Mouse (Mus musculus) neural tube, embryonic 12.5 days (tissue): Measurements from ENCODE around the gene Ube2h. TPM values are rescaled to one million over a fixed set of nuclear protein-coding genes. Genes with fewer than 3 reads are reported as not detected.

Experiments
- ATAC-seq: fragments of 200-750 bp; cut with Nextera tagmentation; 2 replicates; pipeline ENCODE4 v1.8.0; 2017; ENCODE audit warnings: low read depth, mild to moderate bottlenecking, moderate TSS enrichment, moderate library complexity; ENCODE audit not compliant: low FRiP score
- H3K27ac ChIP-seq: fragments of 300-500 bp; sonication (generic); 2 replicates; pipeline ENCODE4 v1.5.1; 2016
- H3K27me3 ChIP-seq: fragments of 300-500 bp; sonication (generic); replicated peaks from 2 replicates; pipeline ENCODE4 v1.6.1; 2016; ENCODE audit warnings: mild to moderate bottlenecking
- H3K36me3 ChIP-seq: fragments of 300-500 bp; sonication (generic); 2 replicates; pipeline ENCODE4 v1.6.1; 2016; ENCODE audit warnings: mild to moderate bottlenecking
- H3K4me1 ChIP-seq: fragments of 300-500 bp; sonication (generic); 2 replicates; pipeline ENCODE4 v1.6.1; 2016
- H3K4me2 ChIP-seq: fragments of 300-500 bp; sonication (generic); replicated peaks from 2 replicates; pipeline ENCODE4 v1.6.1; 2016; ENCODE audit warnings: mild to moderate bottlenecking
- H3K4me3 ChIP-seq: fragments of 300-500 bp; sonication (generic); 2 replicates; pipeline ENCODE4 v1.5.1; 2016
- H3K9ac ChIP-seq: fragments of 300-500 bp; sonication (generic); 2 replicates; pipeline ENCODE4 v1.6.1; 2016; ENCODE audit warnings: mild to moderate bottlenecking
- H3K9me3 ChIP-seq: fragments of 300-500 bp; sonication (generic); 2 replicates; pipeline ENCODE4 v1.6.1; 2016; ENCODE audit warnings: mild to moderate bottlenecking
- WGBS: fragments of 180-500 bp; shearing (Covaris S2); methylation state at CpG from one replicate; pipeline ENCODE4 v1.1.7; 2016; 5-methylcytosine and 5-hydroxymethylcytosine counted together
- polyA plus RNA-seq: library from polyadenylated mRNA; unstranded; fragments of >200 nt; fragmentation: Nextera tagmentation; extraction: Ambion mirVana; gene quantifications from 2 replicates; pipeline ENCODE4 v1.2.1, GENCODE M21; 2016

Ube2h gene
- polyA plus RNA-seq, 1 experiment from 2014 or later = 69.9 TPM

DNA sequence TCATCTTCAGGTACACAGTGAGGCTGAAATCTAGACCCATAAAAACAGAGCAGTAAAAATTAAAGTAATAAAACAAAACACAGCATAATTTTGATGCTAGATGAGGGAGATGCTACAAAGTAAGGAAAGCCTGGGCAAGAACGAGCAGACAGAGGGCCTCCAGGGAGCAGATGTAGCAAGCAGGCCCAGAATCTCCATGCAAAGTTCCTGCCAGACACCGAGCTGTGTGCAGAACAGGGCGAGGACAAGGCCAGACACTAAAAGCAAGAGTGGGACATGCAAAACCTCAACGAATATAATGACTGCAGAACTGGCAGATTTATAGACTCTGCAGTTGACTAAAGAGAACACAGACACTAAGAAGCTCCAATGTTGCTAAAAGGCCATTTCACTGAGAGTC is 38.9 kb downstream of the Ube2h start:
- H3K4me2 ChIP-seq = no peak overlapping the region
- H3K27me3 ChIP-seq = no peaks in the 10 kb centered on the region
- H3K27ac ChIP-seq = no peak overlapping the region
- no peak overlapping the region for H3K9ac ChIP-seq
- H3K36me3 ChIP-seq = peaks cover 35% of the 10 kb centered on the region
- no peak for ATAC-seq
- H3K4me1 ChIP-seq = no peaks in the 10 kb centered on the region
- no peaks in the 10 kb centered on the region for H3K9me3 ChIP-seq
- WGBS = 79% methylated on average over 4 of the region's 4 CpGs
- H3K4me3 ChIP-seq = no peak overlapping the region

DNA sequence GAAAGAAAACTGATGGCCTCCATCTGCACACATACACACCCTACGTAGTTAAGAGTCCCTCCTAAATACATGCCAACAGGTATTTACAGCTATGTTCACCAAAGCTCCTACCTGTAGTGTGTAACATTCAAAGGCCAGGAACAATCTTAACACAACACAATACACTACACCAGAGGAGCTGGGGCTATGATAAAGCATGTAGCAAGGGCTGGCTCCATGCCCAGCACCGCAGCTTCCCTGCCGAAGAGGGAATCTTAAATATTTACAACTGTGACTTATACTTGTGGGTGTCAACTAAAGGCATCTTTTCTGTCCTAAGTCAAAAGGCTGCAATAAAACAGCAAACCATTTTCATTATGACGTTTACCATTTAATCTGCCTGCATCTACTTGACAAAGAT is 41.3 kb downstream of the Ube2h start:
- peaks cover 41% of the 10 kb centered on the region for H3K36me3 ChIP-seq
- 86% methylated on average over 4 of the region's 4 CpGs for WGBS

DNA sequence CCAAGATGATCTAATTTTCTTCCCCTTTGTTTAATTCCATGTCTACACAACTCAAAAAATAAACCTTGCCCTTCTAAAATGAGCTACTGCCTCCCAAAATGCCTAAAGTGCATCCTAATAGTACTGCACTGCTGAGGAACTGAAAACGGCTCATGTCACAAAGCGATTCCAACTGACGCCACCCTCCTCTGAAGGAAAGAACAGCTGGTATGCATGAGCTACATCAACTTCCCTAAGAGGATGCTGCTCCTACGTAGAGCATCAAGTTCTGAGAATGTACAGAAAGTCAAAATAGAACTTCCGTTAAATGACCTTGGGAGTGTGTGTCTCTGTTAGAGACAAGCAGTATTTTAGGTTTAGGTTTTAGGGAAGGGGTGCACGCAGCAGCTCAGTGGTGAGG is 45.1 kb downstream of the Ube2h start:
- no peaks in the 10 kb centered on the region for H3K27me3 ChIP-seq
- no peaks in the 10 kb centered on the region for H3K4me1 ChIP-seq
- peaks cover 31% of the 10 kb centered on the region for H3K36me3 ChIP-seq
- no peaks in the 10 kb centered on the region for H3K9me3 ChIP-seq
- no peak overlapping the region for H3K27ac ChIP-seq
- no peak overlapping the region for H3K9ac ChIP-seq
- WGBS = 96% methylated on average over 6 of the region's 6 CpGs
- H3K4me3 ChIP-seq = no peak overlapping the region
- no peak overlapping the region for H3K4me2 ChIP-seq
- ATAC-seq = no peak

More for the DNA sequence above, 41.3 kb downstream of the Ube2h start:
- Histone ChIP-seq H3K4me1 (no peaks in the 10 kb centered on the region), H3K9ac (no peak overlapping the region), H3K4me2 (no peak overlapping the region), H3K27ac (no peak overlapping the region), H3K27me3 (no peaks in the 10 kb centered on the region), H3K4me3 (no peak overlapping the region), H3K9me3 (no peaks in the 10 kb centered on the region)
- ATAC-seq = no peak

DNA sequence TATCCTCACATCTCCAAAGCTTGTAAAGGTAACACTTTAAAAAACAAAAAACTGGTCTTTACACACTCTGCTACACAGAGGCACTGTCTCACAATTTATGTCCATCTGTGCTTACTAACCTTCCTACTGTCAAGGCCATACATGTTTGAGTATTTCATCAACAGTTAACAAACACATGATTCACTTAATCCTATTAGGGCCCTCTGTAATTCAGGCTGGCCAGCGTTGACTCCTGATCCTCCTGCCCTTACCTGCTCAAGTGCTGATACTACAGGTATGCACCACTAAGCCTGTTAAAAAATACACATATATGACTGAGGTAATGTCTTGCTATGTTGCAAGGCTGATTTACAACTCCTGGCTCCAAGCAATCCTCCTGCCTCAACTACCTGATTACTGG is 46.4 kb downstream of the Ube2h start:
- WGBS = 85% methylated on average over 1 of the region's 1 CpGs
- Histone ChIP-seq H3K4me1 (no peaks in the 10 kb centered on the region), H3K4me2 (no peak overlapping the region), H3K27me3 (no peaks in the 10 kb centered on the region), H3K4me3 (no peak overlapping the region), H3K9ac (no peak overlapping the region), H3K36me3 (peaks cover 31% of the 10 kb centered on the region), H3K27ac (no peak overlapping the region), H3K9me3 (no peaks in the 10 kb centered on the region)
- ATAC-seq = no peak

DNA sequence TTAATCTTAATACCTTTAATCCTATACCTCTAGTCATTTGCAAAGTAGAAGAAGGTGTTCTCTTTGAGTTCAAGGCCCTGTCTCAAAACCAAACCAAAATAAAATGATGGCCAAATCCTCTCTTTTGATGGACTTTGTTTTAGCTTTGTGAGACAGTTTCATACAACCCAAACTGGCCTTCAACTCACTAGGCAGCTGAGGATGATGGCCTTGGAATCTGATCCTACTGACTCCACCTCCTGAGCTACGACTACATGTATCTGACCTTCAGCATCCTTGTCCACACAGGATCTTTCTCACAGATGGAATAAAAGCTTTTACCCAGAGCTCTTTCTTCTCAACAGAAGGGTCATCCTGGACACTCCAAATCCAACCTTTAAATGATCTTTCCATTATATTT is 48.5 kb downstream of the Ube2h start:
- no peak for ATAC-seq
- Histone ChIP-seq H3K4me3 (no peak overlapping the region), H3K4me1 (no peaks in the 10 kb centered on the region), H3K4me2 (no peak overlapping the region), H3K27me3 (no peaks in the 10 kb centered on the region), H3K9me3 (no peaks in the 10 kb centered on the region), H3K9ac (no peak overlapping the region), H3K36me3 (peaks cover 45% of the 10 kb centered on the region), H3K27ac (no peak overlapping the region)
- WGBS = 90% methylated on average over 1 of the region's 1 CpGs

DNA sequence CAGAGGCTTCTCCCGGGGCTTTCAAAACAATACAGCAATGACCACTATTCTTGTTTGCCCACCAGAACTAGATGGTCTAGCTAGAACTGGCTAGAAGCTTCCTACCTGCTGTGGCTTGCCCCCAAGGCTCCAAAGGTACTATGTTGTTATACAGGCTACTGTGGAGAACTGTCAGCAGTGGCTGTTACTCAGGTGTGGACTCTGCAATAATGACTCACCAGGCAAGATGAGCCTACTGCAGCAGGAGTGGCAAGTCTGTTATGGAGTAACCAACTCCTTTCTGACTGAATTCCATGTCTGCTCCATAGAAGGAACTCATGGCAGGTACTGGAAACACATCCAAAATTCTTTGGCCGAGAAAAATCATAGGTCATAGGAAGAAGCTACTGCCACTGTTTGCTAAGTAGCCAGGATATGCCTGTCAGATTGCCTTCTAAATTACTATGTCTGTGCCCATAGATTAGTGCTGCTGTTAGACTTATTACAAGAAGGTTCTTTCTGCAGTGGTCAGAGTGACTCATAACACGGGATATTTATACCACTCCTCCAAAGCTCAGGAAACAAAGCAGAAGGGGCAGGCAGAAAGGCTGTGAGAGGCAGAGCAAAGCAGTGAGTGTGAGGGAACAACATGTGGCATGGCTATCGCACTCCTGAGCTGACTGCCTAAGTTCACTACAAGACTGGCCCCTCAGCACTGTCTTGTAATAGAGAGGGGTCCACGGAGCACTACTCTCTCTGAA is 51.9 kb downstream of the Ube2h start:
- no peak overlapping the region for H3K27ac ChIP-seq
- H3K9ac ChIP-seq = no peak overlapping the region
- no peak overlapping the region for H3K4me2 ChIP-seq
- H3K36me3 ChIP-seq = peaks cover 28% of the 10 kb centered on the region
- WGBS = 91% methylated on average over 5 of the region's 5 CpGs
- no peak for ATAC-seq
- H3K9me3 ChIP-seq = no peaks in the 10 kb centered on the region
- no peak overlapping the region for H3K4me3 ChIP-seq
- no peaks in the 10 kb centered on the region for H3K27me3 ChIP-seq
- no peaks in the 10 kb centered on the region for H3K4me1 ChIP-seq

DNA sequence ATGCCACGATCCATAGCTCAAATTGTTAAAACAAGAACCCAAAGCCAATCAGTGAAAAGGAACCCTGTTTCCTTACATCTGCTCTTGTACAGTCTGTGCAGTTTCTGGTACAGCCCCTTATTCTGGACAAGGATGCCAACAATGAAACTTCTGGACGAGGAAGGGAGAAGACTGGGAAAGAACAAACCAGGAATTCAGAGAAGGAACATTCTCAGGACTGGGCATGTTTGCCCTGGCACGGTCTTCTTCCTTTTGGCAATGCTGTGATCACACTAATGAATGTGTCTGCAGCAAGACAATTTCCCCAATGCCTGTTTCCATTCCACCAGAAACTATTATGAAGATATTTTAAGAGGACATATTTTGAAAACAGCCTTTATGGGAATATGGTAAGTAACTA is 55.6 kb downstream of the Ube2h start:
- WGBS = 91% methylated on average over 3 of the region's 3 CpGs
- no peak overlapping the region for H3K27ac ChIP-seq
- no peak for ATAC-seq
- no peaks in the 10 kb centered on the region for H3K27me3 ChIP-seq
- H3K4me1 ChIP-seq = no peaks in the 10 kb centered on the region
- no peak overlapping the region for H3K9ac ChIP-seq
- no peak overlapping the region for H3K4me2 ChIP-seq
- H3K4me3 ChIP-seq = no peak overlapping the region
- peaks cover 21% of the 10 kb centered on the region for H3K36me3 ChIP-seq
- H3K9me3 ChIP-seq = no peaks in the 10 kb centered on the region

DNA sequence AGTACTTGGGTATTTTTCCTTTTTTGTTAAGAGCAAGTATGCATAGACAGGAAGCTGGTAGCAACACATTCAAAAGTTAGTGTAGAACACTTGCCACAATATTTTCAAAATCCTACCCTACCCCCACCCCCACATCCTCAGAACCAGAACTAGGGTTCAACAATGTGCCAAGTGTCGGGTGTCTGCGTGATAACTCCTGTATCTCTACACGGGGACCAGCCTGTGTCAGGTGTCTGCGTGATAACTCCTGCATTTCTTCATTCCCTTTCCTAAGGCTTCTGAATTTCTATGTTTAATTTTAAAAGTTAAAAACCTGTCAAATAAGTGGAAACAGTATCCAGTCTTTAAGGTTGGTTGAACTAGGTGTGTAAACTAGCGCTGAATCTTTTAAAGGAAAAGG is 58.4 kb downstream of the Ube2h start:
- Histone ChIP-seq H3K4me1 (no peaks in the 10 kb centered on the region), H3K9me3 (no peaks in the 10 kb centered on the region), H3K4me3 (no peak overlapping the region), H3K27ac (no peak overlapping the region), H3K36me3 (peaks cover 9% of the 10 kb centered on the region), H3K27me3 (no peaks in the 10 kb centered on the region), H3K9ac (no peak overlapping the region), H3K4me2 (no peak overlapping the region)
- no peak for ATAC-seq
- 96% methylated on average over 5 of the region's 5 CpGs for WGBS

DNA sequence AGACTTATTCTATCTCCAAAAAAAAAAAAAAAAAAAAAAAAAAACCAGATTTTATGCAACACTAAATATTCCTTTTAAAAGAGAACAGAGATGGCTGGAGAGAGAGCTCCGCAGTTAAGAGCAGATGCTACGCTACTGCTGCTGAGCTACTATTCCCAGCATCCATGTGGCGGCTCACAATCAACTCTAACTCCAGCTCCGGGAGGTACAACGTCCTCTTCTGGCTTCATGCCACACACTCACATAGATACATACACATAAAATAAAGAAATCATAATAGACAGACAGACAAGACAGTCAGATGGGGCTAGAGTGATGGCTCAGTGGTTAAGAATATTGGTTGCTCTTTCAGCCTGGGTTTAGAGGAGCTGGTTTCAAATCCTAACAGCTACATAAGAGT is 58.9 kb downstream of the Ube2h start:
- no peak overlapping the region for H3K4me3 ChIP-seq
- 94% methylated on average over 5 of the region's 5 CpGs for WGBS

DNA sequence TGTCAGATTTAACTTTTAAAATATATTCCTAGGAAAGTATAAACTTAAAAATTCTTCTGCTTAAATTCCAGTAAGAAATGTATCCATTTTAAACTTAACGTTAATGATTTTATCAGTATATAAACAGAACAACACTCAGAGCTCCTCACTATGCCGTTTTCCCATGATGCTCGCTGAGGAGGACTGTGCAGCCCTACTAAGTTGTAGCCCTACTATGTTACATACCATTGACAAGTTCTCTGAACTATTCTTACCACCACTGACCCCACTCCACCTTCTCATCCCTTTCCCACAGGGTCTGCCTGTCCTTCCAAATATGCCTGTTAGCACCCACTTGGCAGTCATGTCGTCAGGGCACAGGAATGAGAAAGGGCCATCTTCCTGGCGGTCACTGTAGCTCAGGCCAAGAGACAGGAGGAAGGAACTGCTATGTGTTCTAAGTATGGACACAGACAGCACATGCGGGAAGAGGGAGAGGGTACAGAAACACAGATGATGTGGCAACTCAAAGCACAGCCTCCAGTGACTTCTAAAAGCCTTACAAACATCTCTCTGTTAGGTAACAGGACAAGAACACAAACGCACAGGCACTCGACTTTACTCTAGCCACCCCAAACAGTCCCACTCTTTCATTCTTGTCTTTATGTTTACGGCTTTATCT is 60.9 kb downstream of the Ube2h start:
- Histone ChIP-seq H3K9me3 (no peaks in the 10 kb centered on the region), H3K4me3 (no peak overlapping the region), H3K27me3 (no peaks in the 10 kb centered on the region), H3K9ac (no peak overlapping the region), H3K4me2 (no peak overlapping the region), H3K4me1 (no peaks in the 10 kb centered on the region), H3K27ac (no peak overlapping the region), H3K36me3 (peaks cover 20% of the 10 kb centered on the region)
- 93% methylated on average over 9 of the region's 9 CpGs for WGBS
- ATAC-seq = no peak

More for the DNA sequence above, 58.9 kb downstream of the Ube2h start:
- Histone ChIP-seq H3K27me3 (no peaks in the 10 kb centered on the region), H3K4me1 (no peaks in the 10 kb centered on the region), H3K9ac (no peak overlapping the region), H3K36me3 (peaks cover 9% of the 10 kb centered on the region), H3K27ac (no peak overlapping the region), H3K9me3 (no peaks in the 10 kb centered on the region), H3K4me2 (no peak overlapping the region)
- ATAC-seq = no peak

DNA sequence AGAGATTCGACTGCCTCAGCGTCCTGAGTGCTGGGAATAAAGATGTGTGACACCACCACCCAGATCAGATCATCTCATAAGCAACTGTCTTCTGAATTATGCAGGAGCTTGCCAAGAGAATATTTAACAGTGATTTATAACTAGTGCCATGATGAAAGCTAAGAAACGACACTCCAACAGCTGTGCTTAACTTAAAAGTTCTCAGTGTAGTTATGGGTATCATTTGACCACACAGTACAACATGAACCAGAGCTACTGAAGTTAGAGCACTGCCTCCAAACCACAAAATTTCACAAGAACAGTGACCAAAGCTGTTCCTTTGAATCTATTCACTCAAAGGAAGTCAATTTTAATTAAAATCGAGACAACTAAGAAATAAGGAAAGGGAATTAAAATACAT is 61.4 kb downstream of the Ube2h start:
- Histone ChIP-seq H3K4me1 (no peaks in the 10 kb centered on the region), H3K4me2 (no peak overlapping the region), H3K27me3 (no peaks in the 10 kb centered on the region), H3K4me3 (no peak overlapping the region), H3K27ac (no peak overlapping the region), H3K9me3 (no peaks in the 10 kb centered on the region), H3K36me3 (peaks cover 20% of the 10 kb centered on the region), H3K9ac (no peak overlapping the region)
- 86% methylated on average over 4 of the region's 4 CpGs for WGBS
- ATAC-seq = no peak

DNA sequence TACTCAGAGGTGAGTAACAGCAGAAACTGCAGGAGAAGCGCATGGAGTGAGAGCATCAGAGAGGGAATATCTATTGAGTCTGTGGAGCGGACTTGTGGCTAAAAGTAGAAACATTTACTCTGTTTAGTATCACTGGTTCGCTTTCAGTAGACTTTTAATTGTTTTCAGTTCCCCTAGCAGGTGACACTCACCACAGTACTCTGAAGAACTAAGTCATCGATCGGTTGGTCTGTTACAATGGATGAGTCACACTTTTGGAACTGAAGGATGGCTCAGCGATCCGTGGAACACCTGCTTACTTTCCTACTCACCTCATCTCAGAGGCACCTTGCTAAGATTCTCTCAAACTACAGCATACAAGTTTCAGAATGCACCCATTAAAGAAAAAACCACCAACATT is 64.2 kb downstream of the Ube2h start:
- Histone ChIP-seq H3K36me3 (peaks cover 20% of the 10 kb centered on the region), H3K4me1 (no peaks in the 10 kb centered on the region), H3K27me3 (no peaks in the 10 kb centered on the region), H3K4me2 (no peak overlapping the region), H3K27ac (no peak overlapping the region), H3K9ac (no peak overlapping the region), H3K9me3 (no peaks in the 10 kb centered on the region), H3K4me3 (no peak overlapping the region)
- no peak for ATAC-seq
- WGBS = 92% methylated on average over 7 of the region's 7 CpGs

DNA sequence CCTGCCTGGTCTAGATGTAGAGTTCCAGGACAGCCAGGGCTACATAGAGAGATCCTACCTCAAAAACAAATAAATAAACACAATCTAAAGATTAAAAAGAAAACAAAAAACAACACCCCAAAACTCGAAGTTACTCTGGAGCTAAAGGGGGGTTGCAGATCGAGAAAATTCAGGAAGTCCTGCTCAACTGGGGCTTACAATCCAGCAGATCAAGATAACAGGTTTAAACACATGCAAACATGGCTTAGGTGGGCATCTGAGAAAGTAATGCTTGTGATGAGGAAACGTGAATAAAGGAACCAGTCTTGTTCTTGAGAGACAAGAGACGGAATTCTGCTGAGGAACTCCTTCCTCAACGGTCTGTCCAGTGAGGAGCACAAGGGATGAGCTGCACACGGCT is 65.1 kb downstream of the Ube2h start:
- Histone ChIP-seq H3K9me3 (no peaks in the 10 kb centered on the region), H3K4me3 (no peak overlapping the region), H3K4me2 (no peak overlapping the region), H3K36me3 (peaks cover 17% of the 10 kb centered on the region), H3K4me1 (no peaks in the 10 kb centered on the region), H3K27me3 (no peaks in the 10 kb centered on the region), H3K27ac (no peak overlapping the region), H3K9ac (no peak overlapping the region)
- no peak for ATAC-seq
- 90% methylated on average over 6 of the region's 6 CpGs for WGBS
